Mouse (Mus musculus) limb, embryonic 15.5 days (tissue): ENCODE data around the gene Msx2. TPM values are rescaled to one million over a fixed set of nuclear protein-coding genes. Genes with fewer than 3 reads are reported as not detected.

Experiments used
- ATAC-seq: fragments of 200-750 bp; cut with Nextera tagmentation; 2 replicates; pipeline ENCODE4 v1.8.0; 2017; ENCODE audit warnings: low read depth, moderate TSS enrichment; ENCODE audit not compliant: insufficient number of reproducible peaks, low FRiP score, low TSS enrichment
- H3K27ac ChIP-seq: fragments of 300-500 bp; sonication (generic); 2 replicates; pipeline ENCODE4 v1.5.1; 2015; ENCODE audit warnings: moderate library complexity, mild to moderate bottlenecking, inconsistent platforms
- H3K27me3 ChIP-seq: fragments of 300-500 bp; sonication (generic); 2 replicates; pipeline ENCODE4 v1.6.1; 2015; ENCODE audit warnings: inconsistent platforms
- H3K36me3 ChIP-seq: fragments of 300-500 bp; sonication (generic); 2 replicates; pipeline ENCODE4 v1.6.1; 2015; ENCODE audit warnings: inconsistent platforms
- H3K4me1 ChIP-seq: fragments of 300-500 bp; sonication (generic); 2 replicates; pipeline ENCODE4 v1.6.1; 2015; ENCODE audit warnings: inconsistent platforms
- H3K4me2 ChIP-seq: fragments of 300-500 bp; sonication (generic); 2 replicates; pipeline ENCODE4 v1.6.1; 2015; ENCODE audit warnings: mild to moderate bottlenecking, inconsistent platforms
- H3K4me3 ChIP-seq: fragments of 300-500 bp; sonication (generic); 2 replicates; pipeline ENCODE4 v1.5.1; 2015; ENCODE audit warnings: mild to moderate bottlenecking, inconsistent platforms
- H3K9ac ChIP-seq: fragments of 300-500 bp; sonication (generic); 2 replicates; pipeline ENCODE4 v1.6.1; 2015; ENCODE audit warnings: inconsistent platforms
- H3K9me3 ChIP-seq: fragments of 300-500 bp; sonication (generic); 2 replicates; pipeline ENCODE4 v1.6.1; 2016; ENCODE audit warnings: inconsistent platforms
- WGBS: fragments of 180-500 bp; shearing (Covaris S2); methylation state at CpG from one replicate; pipeline ENCODE4 v1.1.7; 2015; 5-methylcytosine and 5-hydroxymethylcytosine counted together
- polyA plus RNA-seq: library from polyadenylated mRNA; unstranded; fragments of >200 nt; fragmentation: Nextera tagmentation; extraction: Ambion mirVana; gene quantifications from 2 replicates; pipeline ENCODE4 v1.2.1, GENCODE M21; 2015

Msx2 gene
- polyA plus RNA-seq, 1 experiment from 2014 or later, result 22.7 TPM

- Histone ChIP-seq H3K36me3 (no peaks in the 10 kb centered on the region), H3K27me3 (0 out of 2 replicates have a peak, but pooled peaks cover 8% of the 10 kb centered on the region), H3K4me2 (no peak overlapping the region), H3K4me1 (0 out of 2 replicates have a peak, but pooled peaks cover 2% of the 10 kb centered on the region), H3K9ac (no peak overlapping the region), H3K9me3 (no peaks in the 10 kb centered on the region), H3K27ac (no peak overlapping the region), H3K4me3 (no peak overlapping the region)
- WGBS, result 65% methylated on average over 5 of the region's 5 CpGs
- ATAC-seq, result no peak
These were observed 31.4 kb downstream of the Msx2 start for GRCm38 (mm10) chr13:53441307-53442028.

DNA sequence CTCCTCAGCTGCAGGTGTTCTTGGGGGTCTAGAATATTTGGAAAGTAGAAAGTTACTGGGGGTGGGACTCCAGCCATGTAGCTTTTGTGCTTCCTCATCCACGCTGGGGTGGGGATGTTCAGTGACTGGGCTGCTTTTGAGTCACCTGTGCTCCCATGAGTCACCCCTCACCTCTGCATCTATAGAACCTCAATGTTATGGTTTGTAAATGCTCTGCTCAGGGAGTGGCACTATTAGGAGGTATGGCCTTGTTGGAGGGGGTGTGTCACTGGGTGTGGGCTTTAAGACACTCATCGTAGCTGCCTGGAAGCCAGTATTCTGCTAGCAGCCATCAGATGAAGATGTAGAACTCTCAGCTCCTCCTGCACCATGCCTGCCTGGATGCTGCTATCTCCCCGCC lies 32.9 kb downstream of the Msx2 start:
- H3K4me1 ChIP-seq, result 0 out of 2 replicates have a peak, but pooled peaks cover 2% of the 10 kb centered on the region
- 0 out of 2 replicates have a peak, but pooled peaks cover 8% of the 10 kb centered on the region for H3K27me3 ChIP-seq
- H3K9me3 ChIP-seq, result no peaks in the 10 kb centered on the region
- no peaks in the 10 kb centered on the region for H3K36me3 ChIP-seq
- H3K9ac ChIP-seq, result no peak overlapping the region
- no peak overlapping the region for H3K4me2 ChIP-seq
- no peak for ATAC-seq
- 75% methylated on average over 3 of the region's 3 CpGs for WGBS
- no peak overlapping the region for H3K4me3 ChIP-seq
- no peak overlapping the region for H3K27ac ChIP-seq

GRCm38 (mm10) chr13:53426507-53426906 lies 46.4 kb downstream of the Msx2 start:
- no peak overlapping the region for H3K9ac ChIP-seq
- WGBS, result 25% methylated on average over 7 of the region's 7 CpGs
- peaks cover 10% of the 10 kb centered on the region; the same call in 1 of the 2 replicates for H3K4me1 ChIP-seq
- no peak for ATAC-seq
- H3K36me3 ChIP-seq, result no peaks in the 10 kb centered on the region
- no peak overlapping the region for H3K4me3 ChIP-seq
- no peaks in the 10 kb centered on the region for H3K9me3 ChIP-seq
- H3K27me3 ChIP-seq, result no peaks in the 10 kb centered on the region
- H3K4me2 ChIP-seq, result no peak overlapping the region
- H3K27ac ChIP-seq, result no peak overlapping the region

- Histone ChIP-seq H3K9me3 (no peaks in the 10 kb centered on the region), H3K36me3 (no peaks in the 10 kb centered on the region), H3K27ac (no peak overlapping the region), H3K9ac (no peak overlapping the region), H3K4me1 (peaks cover 10% of the 10 kb centered on the region; the same call in 1 of the 2 replicates), H3K4me3 (no peak overlapping the region), H3K27me3 (no peaks in the 10 kb centered on the region), H3K4me2 (no peak overlapping the region)
- no peak for ATAC-seq
- 62% methylated on average over 4 of the region's 4 CpGs for WGBS
These were observed 51.7 kb downstream of the Msx2 start for GRCm38 (mm10) chr13:53421189-53421588.

DNA sequence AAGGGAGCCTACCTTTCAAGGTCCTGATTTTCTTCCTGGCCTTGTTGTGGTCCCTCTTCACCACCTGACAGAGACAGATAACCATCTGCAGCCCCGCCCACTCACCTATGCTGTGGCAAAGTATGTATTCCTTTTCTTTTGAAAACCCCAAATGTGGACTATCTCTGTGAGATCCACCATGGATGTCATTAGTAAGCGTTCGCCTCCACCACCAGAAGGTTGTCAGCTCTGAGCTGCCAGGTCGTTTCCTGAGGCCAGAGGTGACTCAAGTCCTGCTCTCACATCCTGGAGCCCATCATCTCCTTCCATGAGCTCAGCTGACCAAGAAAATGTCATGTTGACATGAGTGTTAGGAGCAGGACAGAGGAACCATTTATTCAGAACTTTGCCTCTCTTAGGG lies 52.1 kb downstream of the Msx2 start:
- no peaks in the 10 kb centered on the region for H3K36me3 ChIP-seq
- no peaks in the 10 kb centered on the region for H3K27me3 ChIP-seq
- no peak overlapping the region for H3K9ac ChIP-seq
- ATAC-seq, result no peak
- H3K27ac ChIP-seq, result no peak overlapping the region
- H3K9me3 ChIP-seq, result no peaks in the 10 kb centered on the region
- H3K4me1 ChIP-seq, result peaks cover 8% of the 10 kb centered on the region; the same call in 1 of the 2 replicates
- WGBS, result 76% methylated on average over 4 of the region's 4 CpGs
- H3K4me2 ChIP-seq, result no peak overlapping the region
- no peak overlapping the region for H3K4me3 ChIP-seq

DNA sequence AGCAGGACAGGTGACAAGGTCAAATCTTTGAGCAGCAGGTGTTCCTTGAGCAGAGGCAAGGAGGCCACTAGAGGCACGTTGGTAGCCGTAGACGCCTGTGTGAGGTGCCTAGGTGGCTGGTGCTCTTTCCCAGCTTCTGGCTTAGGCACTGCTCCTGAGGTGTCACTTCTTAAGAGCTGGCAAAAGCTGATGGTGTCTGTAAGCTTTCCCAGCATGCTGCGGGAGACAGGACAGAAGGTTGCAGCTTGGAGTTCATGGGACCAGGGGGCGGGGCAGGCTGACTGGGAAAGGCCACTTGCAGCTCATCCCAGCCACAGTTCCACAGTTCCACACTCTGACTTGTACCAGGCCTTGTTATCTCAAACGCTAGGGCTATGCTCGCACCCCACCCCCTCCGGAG lies 53.2 kb downstream of the Msx2 start:
- 90% methylated on average over 8 of the region's 8 CpGs for WGBS
- Histone ChIP-seq H3K36me3 (no peaks in the 10 kb centered on the region), H3K9me3 (no peaks in the 10 kb centered on the region), H3K4me2 (no peak overlapping the region), H3K9ac (no peak overlapping the region), H3K27ac (no peak overlapping the region), H3K4me3 (no peak overlapping the region), H3K4me1 (peaks cover 8% of the 10 kb centered on the region), H3K27me3 (no peaks in the 10 kb centered on the region)
- ATAC-seq, result no peak

- no peaks in the 10 kb centered on the region for H3K27me3 ChIP-seq
- no peak overlapping the region for H3K4me2 ChIP-seq
- H3K4me3 ChIP-seq, result no peak overlapping the region
- H3K27ac ChIP-seq, result no peak overlapping the region
- H3K9me3 ChIP-seq, result no peaks in the 10 kb centered on the region
- H3K9ac ChIP-seq, result no peak overlapping the region
- H3K36me3 ChIP-seq, result no peaks in the 10 kb centered on the region
- H3K4me1 ChIP-seq, result peaks cover 13% of the 10 kb centered on the region
- WGBS, result 91% methylated on average over 6 of the region's 6 CpGs
- no peak for ATAC-seq
These were observed 55.2 kb downstream of the Msx2 start for GRCm38 (mm10) chr13:53417701-53418100.

Other genes starting within 250 kb of the Msx2 start
- gene Ror2, start 186.9 kb downstream of the Msx2 start, polyA plus RNA-seq, result 17.4 and 21.7 TPM in 2 replicates
- gene Sptlc1, start 95.7 kb downstream of the Msx2 start, polyA plus RNA-seq, result 55.3 and 56.8 TPM in 2 replicates